In the genomic region with DNA sequence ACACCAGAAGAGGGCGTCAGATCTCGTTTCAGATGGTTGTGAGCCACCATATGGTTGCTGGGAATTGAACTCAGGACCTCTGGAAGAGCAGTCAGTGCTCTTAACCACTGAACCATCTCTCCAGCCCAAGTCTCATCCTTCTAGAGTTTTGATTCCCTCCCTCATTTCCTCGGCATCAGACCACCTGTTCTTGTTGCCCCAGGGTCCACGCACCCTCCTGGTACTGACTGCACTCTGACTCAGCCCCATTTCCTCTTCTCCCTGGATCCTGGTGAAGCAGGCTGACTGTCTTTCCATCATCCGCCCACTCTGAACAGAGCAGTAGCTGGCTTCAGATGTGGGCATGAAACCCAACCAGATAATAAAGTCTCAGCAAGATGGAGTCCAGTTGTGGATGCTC, we compare ENCODE assay signal across 27 mouse cellular contexts. TPM values are rescaled to one million over a fixed set of nuclear protein-coding genes. Genes with fewer than 3 reads are reported as not detected.
"Had no signal": no experiment of that assay in that cellular context is flagged by ENCODE, and none has a peak within 500 bp of the region (broad histone marks: within the 10 kb centered on the region; RNA-seq: fewer than 3 reads in every experiment).

No protein-coding gene starts in this region.

- H3K4me1 ChIP-seq: heart, embryonic 15.5 days had no signal

- H3K27me3 ChIP-seq: heart, embryonic 13.5 days; heart, embryonic 15.5 days; hindbrain, embryonic 13.5 days; hindbrain, embryonic 15.5 days; kidney, embryonic 15.5 days; limb, embryonic 13.5 days; limb, embryonic 15.5 days had no signal

- DNase-seq: gastrocnemius, postnatal 14 days; gastrocnemius, postnatal 36 days; heart, adult 11 months; heart, adult 2 months; heart, postnatal 14 days; heart, postnatal 36 days; kidney, adult 11 months; kidney, adult 2 months; kidney, adult 9 months; kidney, postnatal 14 days; kidney, postnatal 36 days; layer of hippocampus, adult 9-11 months; layer of hippocampus, postnatal 36 days; left cerebral cortex, postnatal 4 days; liver, embryonic 13.5 days had no signal

- H3K4me3 ChIP-seq: heart, adult 2 months; heart, embryonic 13.5 days; heart, embryonic 15.5 days; hindbrain, embryonic 13.5 days; hindbrain, embryonic 15.5 days; kidney, embryonic 15.5 days; limb, embryonic 13.5 days; limb, embryonic 15.5 days; liver, embryonic 13.5 days had no signal

- H3K36me3 ChIP-seq: hindbrain, embryonic 13.5 days; hindbrain, embryonic 15.5 days; kidney, embryonic 15.5 days; limb, embryonic 13.5 days; limb, embryonic 15.5 days had no signal

- H3K27ac ChIP-seq: heart, adult 2 months; heart, embryonic 13.5 days; heart, embryonic 15.5 days; hindbrain, embryonic 13.5 days; hindbrain, embryonic 15.5 days; hindbrain, postnatal 0 days; kidney, embryonic 15.5 days; kidney, postnatal 0 days; limb, embryonic 13.5 days; limb, embryonic 15.5 days; liver, embryonic 13.5 days had no signal

- H3K9me3 ChIP-seq: heart, embryonic 13.5 days; heart, embryonic 15.5 days; hindbrain, embryonic 13.5 days; hindbrain, embryonic 15.5 days; kidney, embryonic 15.5 days; limb, embryonic 13.5 days; limb, embryonic 15.5 days; liver, embryonic 13.5 days had no signal

RNA-seq across cellular contexts. Expression of gene Cilp, which starts 23.0 kb away (rescaled TPM):
- total RNA-seq: hematopoietic stem cell, adult 5-6 weeks; layer of hippocampus, adult 18-20 months; layer of hippocampus, postnatal 36 days; left cerebral cortex, adult 18-20 months; left cerebral cortex, postnatal 4 days had no signal
